Mouse (Mus musculus) layer of hippocampus, postnatal 10 days (tissue): ENCODE measurements around the gene Apoc1. TPM values are rescaled to one million over a fixed set of nuclear protein-coding genes. Genes with fewer than 3 reads are reported as not detected.

ENCODE experiments used
- DNase-seq, 2 experiments: peaks; one replicate each; pipeline ENCODE4 v3.0.0; 2021; ENCODE audit warnings: low spot score in 2 of 2
- long read RNA-seq: library from polyadenylated mRNA; stranded (forward); transcript quantifications from one replicate; pipeline ENCODE4 v2.0.0, GENCODE M21; 2023
- total RNA-seq, 2 experiments: library from RNA; stranded (reverse); gene quantifications; 2 replicates each; pipeline ENCODE4 v1.2.3; 2021

Gene Apoc1
- total RNA-seq: 1 to 10 TPM; 4.3 to 6.5 TPM
- long read RNA-seq, partial matches to known transcripts: 0 of 3 reads
- long read RNA-seq, other reads (novel, unspliced or antisense): 1 of 3 reads

DNA sequence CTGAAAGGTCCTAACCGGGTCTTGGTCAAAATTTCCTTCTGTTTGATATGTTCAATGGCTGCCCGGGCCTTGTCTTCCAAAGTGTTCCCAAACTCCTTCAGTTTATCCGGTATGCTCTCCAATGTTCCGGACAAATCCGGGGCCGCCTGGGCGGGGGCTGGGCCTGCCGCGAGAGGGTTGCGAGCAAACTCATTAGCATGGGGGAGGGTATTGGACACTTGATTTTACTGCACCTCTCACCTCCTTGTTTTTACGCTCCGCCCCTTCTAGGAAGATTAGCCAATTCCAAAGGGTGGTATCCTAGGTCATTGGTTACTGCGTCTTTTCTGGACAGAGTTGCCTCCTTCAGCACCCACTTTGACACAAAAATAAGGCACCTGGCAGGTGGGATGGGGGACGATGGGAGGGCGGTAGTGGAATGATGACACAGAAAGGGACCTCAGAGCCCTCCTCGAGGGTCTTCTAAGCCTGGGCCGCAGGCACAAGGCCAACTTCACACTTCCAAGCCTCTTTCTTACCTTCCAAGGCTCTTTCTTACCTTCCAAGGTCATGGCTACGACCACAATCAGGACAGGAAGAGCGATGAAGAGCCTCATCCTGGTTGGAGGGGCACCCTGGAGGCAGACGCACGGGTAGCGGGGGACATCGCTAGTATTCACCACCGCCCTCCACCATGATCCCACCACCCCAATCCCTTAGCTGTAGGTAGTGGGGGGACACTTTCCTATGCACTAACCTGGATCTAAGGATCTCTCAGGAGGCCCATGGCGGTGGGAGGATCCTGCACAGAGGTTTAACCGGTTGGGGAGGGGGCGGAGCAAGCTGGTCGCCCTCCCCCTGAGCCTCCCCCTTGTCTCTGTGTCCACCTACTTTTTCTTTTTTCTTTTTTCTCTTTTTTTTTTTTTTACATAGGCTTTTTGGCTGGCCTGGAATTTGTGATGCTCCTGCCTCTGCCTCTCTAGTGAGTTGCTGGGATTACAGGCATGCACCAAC lies at the start of gene Apoc1:
Gene Apoc1, minus strand, starts transcription at position 788 of the 993 bp plus-strand sequence.
- no peak for DNase-seq

DNA sequence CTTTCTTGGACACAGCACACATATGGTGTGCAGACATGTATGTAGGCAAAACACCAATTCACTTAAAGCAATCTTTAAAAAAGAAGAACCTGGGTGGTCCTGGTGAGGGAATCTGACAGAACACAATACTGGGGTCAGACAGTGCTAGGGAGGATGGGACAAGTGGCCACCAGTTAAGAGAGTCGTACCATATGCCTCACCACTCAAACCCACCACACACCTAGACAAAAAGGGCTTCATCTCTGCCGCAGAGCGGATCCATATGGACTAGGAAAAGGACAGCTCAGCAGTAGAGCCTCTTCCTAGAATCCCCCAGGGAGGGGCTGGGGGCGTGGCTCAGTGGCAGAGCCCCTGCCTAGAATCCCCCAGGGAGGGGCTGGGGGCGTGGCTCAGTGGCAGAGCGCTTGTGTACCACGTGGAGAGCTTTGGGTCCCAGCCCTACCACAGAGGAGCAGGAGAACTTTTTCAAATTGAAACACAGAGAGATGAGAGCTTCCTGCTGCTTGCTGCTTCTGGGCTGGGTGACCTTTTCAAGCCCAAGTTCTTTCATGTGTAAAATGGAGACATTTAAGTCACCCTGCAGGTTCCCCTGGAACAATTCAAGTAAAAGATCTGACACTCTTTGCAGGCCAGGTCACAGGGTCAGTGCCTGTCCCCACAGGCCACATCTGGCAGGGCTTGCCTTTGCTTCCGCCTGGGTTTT lies 49.0 kb upstream of the Apoc1 start:
- no peak for DNase-seq

DNA sequence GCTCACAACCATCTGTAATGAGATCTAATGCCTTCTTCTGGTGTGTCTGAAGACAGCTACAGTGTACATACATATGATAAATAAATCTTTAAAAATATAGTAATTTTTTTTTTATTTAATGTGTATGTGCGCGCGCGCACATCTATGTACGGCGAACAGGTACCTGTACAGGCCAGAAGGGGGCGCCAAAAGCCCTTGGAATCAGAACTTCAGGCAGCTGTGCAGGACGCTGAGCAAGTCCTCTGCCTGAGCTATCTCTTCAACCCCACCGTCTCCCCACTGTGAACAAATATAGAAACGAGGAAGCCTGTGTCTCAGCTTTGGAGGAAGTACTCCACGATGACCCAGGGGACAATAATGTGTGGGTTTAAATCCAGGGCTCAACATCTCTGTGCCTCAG lies 47.8 kb upstream of the Apoc1 start:
- DNase-seq: peak in 1 of 2 experiments; percentile 26

DNA sequence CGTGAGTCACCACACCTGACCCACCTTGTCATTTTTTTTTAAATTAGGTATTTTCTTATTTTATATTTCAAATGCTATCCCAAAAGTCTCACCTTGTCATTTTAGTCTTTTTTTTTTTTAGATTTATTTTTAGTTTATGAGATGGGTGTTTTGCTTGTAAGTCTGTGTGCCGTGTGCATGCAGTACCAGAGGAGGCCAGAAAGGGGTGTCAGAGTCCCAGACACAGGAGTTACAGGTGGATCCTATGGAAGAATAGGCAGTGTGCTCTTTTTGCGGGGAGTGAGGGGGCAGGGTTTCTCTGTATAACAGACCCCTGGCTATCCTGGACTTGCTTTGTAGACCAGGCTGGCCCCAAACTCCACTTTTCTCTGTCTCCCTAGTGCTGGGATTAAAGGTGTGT lies 46.3 kb upstream of the Apoc1 start:
- DNase-seq: no peak

DNA sequence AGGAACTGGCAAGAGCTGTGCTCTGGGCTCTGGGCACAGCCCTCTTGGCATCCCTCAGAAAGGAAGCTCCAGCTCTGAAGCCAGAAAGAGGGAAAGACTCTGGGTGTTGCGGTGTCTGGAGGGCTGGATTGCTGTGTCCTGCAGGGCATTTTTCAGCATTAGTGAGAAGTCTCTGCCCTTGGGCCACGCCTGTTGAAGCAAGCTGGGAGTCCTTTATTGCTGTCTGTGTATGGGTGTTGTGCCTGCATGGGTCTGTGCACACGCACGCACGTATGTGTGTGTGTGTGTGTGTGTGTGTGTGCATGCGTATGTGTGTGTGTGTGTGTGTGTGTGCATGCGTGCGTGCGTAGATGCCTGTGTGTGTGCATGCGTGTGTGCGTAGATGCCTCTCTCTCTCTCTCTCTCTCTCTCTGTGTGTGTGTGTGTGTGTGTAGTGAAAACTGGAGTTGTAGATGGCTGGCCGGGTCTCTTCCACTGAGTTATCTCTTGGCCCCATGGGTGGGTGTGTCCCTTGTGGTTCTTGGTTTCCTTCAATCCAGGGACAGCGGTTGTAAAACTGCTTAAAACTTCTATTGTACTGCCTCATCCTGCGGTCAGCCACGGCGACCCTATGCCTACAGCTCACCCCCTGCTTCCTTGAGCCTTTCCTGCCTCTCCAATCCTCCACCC lies 44.1 kb upstream of the Apoc1 start:
- no peak for DNase-seq

DNA sequence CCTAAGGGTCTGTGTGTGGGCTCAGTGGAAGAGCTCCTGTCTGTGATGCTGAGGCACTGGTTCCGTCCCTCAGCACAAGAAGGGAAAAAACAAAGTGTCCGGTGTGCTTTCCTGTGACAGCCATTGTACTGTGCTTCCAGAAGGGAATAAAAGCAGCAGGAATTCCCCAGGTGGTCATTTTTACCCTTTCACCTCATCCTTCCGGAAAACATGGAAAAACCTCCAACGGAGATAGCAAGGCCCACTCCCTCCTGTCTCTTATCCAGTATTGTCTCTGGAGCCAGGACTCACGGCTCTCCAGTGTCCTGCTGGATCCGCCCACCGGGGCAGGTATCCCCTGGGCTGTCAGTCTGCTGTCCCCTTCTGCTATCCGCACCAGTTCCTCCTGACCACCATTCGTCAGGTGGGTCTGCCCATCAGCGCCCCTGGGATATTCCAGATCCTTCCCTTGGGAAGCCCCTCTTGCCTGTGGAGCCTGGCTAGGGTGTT lies 41.8 kb upstream of the Apoc1 start:
- no peak for DNase-seq

DNA sequence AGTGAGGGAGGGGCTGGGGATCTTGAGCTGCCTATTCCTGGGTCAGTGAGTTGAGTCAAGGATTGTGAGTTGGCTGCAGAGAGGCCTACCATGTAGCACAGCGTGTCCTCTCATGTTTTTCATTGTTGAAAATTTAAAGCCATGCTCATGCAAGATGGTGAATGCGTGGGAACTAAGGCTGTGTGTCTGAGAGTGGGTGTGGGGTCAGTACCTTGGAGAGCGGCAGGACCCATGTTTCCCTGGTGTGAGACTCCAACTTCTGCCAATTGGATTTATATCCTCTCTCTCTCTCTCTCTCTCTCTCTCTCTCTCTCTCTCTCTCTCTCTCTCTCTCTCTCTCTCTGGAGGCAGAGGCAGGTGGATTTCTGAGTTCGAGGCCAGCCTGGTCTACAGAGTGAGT lies 34.1 kb upstream of the Apoc1 start:
- no peak for DNase-seq

DNA sequence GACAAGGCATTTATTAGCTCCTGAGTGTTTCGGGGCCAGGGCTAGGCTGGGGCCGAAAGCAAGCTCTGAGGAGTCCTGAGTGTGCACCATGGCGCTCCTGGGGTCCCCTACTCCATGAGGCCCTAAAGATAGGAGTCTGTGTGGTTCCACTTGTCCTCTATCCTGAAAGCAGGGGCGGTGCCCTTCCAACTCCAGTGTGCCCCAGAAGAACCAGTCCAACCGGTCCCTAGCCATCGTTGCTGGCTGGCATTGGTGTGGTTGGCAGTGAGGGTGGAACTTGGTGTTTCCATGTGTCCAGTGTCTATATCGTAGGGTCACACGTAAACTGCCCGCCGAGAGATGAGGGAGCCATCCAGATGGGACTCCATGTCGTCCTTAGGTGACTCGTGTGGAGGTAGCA lies 31.7 kb upstream of the Apoc1 start:
- DNase-seq: no peak

DNA sequence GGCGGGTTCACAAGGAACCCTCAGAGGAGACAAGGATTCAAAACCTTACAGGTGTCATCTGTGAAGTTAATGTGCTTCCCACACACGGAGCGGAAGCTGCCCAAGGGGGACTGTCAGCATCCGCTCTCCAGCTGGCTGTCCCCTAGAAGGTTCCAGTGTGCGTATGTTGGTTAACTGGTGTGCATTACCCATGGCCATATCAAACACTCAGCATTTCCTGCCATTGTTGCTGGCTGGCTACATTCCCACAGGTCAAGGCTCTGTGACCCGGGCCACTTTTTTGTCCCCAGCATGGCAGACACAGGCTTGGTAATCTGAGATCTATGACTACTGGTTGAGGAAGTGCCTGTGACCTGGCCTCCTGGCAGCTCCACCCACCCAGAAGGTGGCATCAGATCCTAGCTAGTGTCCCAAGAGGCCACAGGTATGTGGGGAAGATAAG lies 30.3 kb upstream of the Apoc1 start:
- DNase-seq: no peak

DNA sequence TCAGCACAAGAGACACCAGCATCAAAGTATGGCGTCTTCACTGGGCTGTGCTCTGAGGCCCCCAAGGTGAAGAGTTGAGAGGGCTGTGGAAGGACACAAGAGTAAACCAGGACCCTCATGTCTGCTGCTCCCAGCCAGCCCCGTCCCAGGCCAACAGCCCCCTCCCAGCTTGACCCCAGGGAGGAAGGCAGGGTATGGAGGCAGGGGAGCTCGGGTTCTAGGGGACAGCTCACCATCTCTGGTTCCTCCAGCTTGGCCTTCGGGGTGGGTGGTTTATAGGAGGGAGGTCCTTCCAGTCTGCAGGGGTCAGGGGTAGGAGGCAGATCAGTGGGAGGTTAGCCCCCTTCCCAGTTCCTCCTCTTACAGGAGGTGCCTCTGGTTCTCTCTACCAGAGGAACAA lies 26.7 kb upstream of the Apoc1 start:
- no peak for DNase-seq

DNA sequence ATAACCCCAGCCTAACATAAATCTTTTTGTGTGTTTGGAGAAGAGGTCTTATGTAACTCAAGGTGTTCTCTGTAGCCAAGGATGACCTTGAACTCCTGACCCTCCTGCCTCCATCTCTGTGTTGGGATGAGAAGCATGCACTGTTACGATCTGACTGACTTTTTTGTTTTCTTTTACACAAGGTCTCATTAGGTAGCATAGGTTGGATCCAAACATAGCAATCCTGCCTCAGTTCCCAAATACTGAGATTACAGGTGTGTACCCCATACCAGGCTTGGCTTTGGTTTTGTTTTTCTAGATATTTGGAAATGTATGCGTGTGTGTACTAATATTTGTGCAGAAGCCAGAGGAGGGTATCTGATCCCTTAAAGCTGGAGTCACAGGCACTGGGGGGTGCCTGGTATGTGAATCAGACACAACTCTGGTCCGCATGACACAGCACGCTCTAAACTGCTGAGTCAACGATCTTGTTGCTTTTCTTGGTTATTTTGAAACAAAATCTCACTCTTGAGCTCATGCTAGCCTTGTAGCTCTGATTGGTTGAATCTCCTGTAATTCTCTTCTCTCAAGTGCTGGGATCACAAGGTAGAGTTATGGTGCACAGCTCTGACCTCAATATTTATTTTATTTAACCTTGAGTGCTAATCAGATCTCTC lies 26.0 kb upstream of the Apoc1 start:
- DNase-seq: no peak

DNA sequence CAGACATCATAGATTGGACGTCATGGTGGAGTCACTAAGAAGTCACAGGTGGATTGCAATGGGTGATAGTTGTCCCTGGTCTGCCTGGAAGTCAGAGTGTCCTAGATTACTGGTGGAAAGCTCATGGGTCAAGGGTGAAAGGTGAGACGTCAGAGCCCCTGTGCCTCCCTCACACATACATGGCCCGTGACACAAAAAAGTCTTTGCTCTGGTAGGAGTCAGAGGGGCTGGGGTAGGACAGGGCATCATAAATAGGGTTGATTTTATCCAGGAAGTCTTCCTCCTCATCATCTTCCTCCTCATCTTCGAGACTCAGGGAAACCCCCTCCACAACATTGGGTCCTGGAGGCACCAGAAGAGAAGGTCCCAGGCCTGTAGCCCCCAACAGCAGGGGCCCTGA lies 24.9 kb upstream of the Apoc1 start:
- no peak for DNase-seq

DNA sequence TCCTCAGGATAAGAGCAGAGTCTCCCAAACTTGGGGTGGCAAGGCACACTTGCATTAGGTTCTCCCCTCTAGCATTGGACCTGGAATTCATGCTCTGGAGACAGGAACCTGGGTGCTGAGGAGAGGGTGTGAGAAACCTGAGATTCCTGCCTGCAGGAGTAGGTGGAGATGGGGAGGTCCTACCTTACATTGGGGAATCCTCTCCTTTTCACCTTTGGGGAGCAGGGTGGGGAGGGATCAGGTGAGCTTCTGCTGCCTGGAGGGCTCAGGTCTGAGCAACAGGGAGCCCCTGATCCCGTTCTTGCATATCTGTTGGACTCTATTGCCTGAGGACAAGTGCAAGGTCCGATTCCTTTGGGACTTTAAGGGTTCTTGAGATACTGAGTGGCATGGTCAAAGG lies 24.4 kb upstream of the Apoc1 start:
- no peak for DNase-seq

DNA sequence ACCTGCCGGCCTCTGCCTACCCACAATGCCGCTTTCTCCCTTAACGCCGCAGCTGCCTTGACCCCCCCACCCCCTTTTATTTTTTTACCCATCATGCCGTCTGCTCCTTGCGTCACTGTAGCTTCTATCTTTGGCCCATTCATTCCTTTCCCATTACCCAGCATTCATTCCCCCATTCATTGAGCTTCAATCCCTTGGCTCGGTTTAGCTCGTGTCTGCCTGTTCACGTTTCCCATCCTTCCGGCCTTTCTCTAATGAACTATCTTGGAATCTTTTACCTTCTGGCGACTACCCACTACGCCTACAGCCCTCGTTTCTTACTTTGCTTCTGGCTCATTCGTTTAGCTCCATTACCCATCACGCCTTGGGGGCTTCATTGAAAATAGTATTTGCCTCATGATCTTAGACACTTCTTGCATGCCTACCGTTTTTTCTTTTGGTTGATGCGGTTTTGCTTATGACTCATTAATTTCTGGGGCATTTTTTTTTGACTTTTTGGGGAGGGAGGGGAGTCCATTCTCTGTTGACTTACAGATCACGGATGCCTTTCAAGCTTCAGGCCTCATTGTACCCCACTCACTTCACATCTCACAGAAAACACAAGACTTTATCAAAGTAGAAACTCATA lies 23.7 kb upstream of the Apoc1 start:
- DNase-seq: no peak

DNA sequence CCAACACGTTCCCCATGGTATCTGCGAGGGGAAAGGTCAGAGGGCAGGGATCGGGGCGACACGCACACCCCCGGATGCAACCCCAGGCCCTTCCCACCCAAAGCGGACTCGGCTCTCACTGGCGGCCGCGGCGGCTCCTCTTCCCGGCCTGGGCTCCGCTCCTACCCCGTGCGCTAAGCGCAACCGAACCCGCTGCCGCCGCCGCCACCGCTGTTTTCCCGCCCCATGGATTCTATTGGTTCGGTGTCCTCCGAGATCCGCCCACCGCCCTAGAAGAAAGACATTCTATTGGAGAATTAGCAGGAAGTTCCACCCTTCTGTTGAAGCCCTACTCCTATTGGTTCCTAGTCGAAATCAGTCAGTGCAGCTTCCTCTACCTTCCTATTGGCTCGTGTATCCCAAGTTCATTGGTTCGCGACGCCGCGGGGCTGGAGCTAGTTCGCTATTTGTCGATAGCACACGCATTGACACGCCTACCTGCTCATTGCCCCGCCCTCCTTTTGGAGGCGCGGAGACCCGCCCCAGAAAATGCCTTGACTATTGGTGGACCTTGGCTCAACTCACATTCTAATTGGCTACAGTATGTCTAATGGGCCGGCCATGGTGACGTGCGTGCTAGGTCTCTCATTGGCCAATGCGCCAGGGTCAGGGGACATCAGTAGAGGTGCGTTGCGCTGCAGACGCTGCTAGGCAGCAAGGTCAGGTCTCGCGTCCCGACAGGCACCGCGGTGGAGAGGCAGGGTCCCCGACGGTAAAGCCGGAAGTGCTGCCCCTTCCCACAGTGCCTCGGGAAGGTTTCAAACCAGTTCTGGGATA lies 23.0 kb upstream of the Apoc1 start, which contains the start of gene Tomm40:
Gene Tomm40, minus strand, starts transcription at position 200 of the 816 bp plus-strand sequence.
- DNase-seq: peak; percentile 96 to 97

DNA sequence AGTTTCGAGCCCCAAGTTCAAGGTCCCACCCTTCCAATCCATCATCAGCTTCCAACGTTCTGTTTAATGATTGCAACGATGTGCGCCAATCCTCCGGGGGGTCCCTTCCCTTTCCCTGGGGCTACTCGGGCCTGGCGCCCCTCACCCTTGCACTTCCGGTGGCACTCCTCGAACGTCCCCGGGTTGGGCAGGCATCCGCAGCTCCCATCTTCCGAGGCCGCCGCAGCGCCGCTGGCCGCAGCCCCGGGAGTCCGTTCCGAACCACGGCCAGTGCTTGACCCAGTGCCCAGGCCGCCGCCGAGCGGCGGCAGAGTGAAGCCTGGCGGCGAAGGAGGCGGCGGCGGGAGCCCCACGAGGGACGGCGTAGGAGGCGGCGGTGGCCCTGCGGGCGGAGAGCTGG lies 22.4 kb upstream of the Apoc1 start:
- DNase-seq: no peak

DNA sequence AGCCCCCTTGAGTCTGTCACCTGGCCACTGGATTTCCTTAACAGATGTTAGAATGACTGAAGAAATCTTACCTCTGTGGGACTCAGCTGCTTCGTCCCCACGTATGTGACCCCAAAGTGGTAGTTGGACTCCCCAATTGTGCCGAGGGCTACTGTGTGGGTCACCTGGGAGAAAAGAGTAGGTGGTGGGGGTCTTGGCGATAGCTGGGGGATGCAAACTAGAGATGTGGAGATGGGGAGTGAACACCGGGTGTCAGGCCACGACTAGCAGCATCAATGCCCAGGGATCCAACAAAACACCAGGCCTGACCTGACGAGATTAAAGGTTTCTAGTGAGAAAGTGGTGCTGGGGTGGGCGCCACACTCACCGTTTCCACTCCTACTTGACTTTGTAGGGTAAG lies 21.1 kb upstream of the Apoc1 start:
- no peak for DNase-seq

DNA sequence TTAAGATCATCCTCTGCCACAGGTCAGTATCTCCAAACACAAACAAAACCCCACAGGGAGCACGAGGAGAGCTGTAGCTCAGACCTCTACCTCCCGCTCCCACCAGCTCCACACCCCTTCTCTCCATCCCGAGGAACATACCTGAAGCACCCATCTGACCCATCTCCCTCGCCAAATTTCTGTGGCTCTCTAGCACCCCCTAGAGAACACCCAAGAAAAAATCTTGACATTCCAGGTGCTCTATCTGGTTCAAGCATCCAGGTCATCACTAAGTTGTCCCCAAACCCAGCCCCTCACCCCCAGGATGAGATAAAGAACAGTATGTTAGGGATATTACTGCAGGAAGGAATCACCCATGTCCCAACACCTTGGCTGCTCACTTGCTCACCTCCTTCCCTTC lies 20.7 kb upstream of the Apoc1 start:
- no peak for DNase-seq

DNA sequence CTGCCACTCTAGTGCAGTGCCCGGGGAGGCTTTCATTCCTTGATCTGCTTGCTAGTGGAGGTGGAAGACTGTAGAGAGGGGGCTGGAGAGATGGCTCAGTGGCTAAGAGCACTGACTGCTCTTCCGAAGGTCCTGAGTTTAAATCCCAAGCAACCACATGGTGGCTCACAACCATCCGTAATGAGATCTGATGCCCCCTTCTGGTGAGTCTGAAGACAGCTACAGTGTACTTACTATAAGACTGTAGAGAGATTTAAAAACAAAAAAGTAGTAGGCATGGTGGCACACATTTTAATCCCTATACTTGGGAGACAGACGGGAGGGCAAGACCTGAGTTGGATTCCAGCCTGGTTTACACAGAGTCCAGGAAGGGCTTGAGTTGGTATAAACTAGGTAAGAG lies 20.0 kb upstream of the Apoc1 start:
- no peak for DNase-seq

DNA sequence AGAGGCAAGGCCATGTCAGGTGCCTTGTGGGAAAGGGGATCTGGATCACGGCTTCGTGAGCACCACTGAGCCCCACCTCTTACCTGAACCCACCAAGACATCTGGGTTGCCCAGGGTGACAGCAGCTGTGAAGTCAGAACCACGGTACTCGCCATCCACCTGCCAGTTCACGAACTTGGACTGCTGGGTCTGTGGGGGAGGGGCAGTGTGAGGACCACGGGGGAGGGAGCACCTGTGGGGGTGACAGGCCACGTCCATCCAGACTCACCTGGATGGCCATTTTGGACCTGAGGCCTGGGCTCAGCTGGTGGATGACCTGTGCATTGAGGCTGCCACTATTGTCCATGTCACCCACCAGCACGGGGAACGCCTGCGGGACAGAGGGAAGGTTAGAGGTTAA lies 18.2 kb upstream of the Apoc1 start:
- DNase-seq: no peak
